Mouse (Mus musculus) testis, adult 2 months (tissue): ENCODE data around the gene Itga6. TPM values are rescaled to one million over a fixed set of nuclear protein-coding genes. Genes with fewer than 3 reads are reported as not detected.
A peak's percentile ranks its signal among the peaks of the same experiment; 100 is the strongest.
"Not testable (repeated sequence)": the region's sequence is repeated elsewhere in the genome, so short reads cannot be mapped to it uniquely, and the experiment has no call there.

Experiments used
- H3K27ac ChIP-seq: fragments of 200-500 bp; 2 replicates; pipeline ENCODE4 v1.5.1; 2012; ENCODE audit warnings: low read depth, low read length; ENCODE audit not compliant: control insufficient read depth, insufficient read depth
- H3K27me3 ChIP-seq: fragments of 200-500 bp; 2 replicates; pipeline ENCODE4 v1.6.1; 2012; ENCODE audit warnings: mild to moderate bottlenecking, low read length, moderate library complexity; ENCODE audit not compliant: control insufficient read depth, insufficient read depth
- H3K36me3 ChIP-seq: fragments of 200-500 bp; 2 replicates; pipeline ENCODE4 v1.6.1; 2012; ENCODE audit warnings: mild to moderate bottlenecking, low read length; ENCODE audit not compliant: control insufficient read depth, insufficient read depth
- H3K4me1 ChIP-seq: fragments of 200-500 bp; 2 replicates; pipeline ENCODE4 v1.6.1; 2012; ENCODE audit warnings: low read length; ENCODE audit not compliant: control insufficient read depth, insufficient read depth
- H3K4me3 ChIP-seq: fragments of 200-500 bp; 2 replicates; pipeline ENCODE4 v1.5.1; 2012; ENCODE audit warnings: low read depth, mild to moderate bottlenecking, low read length, moderate library complexity, mixed read lengths; ENCODE audit not compliant: control insufficient read depth
- CTCF ChIP-seq: fragments of 200-500 bp; IDR thresholded peaks from 2 replicates; pipeline ENCODE4 v1.5.1; 2012; ENCODE audit warnings: low read depth, mild to moderate bottlenecking, inconsistent platforms, low read length, moderate library complexity; ENCODE audit not compliant: control insufficient read depth, insufficient read depth, insufficient replicate concordance
- POLR2A ChIP-seq: fragments of 200-500 bp; IDR thresholded peaks from 2 replicates; pipeline ENCODE4 v1.6.1; 2012; ENCODE audit warnings: low read depth, mild to moderate bottlenecking, inconsistent platforms, low read length, moderate library complexity; ENCODE audit not compliant: control insufficient read depth
- polyA plus RNA-seq: library from polyadenylated mRNA; depleted of rRNA; stranded (reverse); fragments of >200 nt; gene quantifications from 2 replicates; pipeline ENCODE4 v1.2.3, GENCODE M21; 2012

The Itga6 gene
- polyA plus RNA-seq, 1 experiment = 5.2 TPM

DNA sequence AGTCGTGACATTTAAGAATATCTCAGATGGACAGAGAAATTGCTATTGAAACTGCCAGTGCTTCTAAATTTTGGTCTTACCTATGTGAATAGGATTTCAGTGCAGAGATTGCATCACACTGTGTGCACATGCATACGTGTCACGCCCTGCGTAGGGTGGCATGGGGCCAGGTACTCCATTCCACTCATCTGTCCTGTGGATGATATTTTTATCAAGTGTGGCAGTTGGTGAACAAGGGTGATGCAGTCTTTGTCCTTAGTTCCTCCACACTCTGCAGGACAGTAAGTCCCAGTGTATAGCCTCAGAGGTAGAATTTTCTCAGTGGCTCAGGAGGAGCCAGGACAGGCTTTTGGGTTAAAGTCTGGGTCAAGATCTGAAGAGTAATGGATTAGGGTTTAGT, 90.8 kb downstream of the Itga6 start:
- Histone ChIP-seq H3K4me3 (no peak overlapping the region), H3K27ac (no peak overlapping the region), H3K36me3 (no peaks in the 10 kb centered on the region), H3K4me1 (no peaks in the 10 kb centered on the region), H3K27me3 (no peaks in the 10 kb centered on the region)
- TF ChIP-seq POLR2A (no peak), CTCF (no peak)

DNA sequence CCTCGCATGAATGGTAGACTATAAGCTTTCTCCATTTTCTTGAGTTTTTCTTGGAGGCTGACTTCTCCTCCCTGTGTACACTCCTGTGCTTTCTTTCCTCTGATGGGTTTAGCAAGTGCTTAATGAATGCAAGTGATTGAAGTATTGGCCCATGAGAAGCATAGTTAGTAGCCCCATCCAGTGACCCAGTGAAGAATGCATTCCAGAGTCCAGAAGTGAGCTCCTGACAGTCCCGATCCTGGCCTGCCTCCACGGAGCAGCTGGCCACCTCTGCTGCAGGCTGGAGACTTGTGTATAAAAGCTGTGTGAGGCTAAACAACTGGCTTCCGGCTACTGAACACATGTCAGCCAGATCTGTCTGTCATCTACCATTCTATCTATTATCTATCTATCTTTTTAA, 91.8 kb downstream of the Itga6 start:
- TF ChIP-seq CTCF (no peak), POLR2A (no peak)
- Histone ChIP-seq H3K27ac (no peak overlapping the region), H3K4me1 (no peaks in the 10 kb centered on the region), H3K27me3 (no peaks in the 10 kb centered on the region), H3K36me3 (no peaks in the 10 kb centered on the region), H3K4me3 (no peak overlapping the region)

DNA sequence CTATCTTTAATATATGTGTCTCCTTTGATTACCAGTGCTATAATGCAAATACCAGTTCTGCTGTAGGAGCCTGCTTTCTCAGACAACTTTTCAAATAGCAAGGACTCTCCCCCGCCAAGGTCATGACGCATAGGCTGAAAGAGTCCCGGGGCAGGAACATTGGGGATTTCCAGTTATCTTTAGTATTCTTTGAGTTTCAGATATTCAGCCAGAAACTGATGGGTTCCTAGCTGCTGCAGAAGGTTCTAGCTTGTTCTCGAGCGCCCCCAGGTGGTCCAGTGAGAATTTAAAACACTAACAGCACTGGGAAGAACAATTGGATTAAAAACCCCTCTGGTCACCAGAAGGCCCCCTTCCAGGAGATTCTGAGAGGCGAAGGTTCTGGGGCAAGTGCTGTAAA, 92.4 kb downstream of the Itga6 start:
- no peak overlapping the region for H3K4me3 ChIP-seq
- H3K27me3 ChIP-seq = no peaks in the 10 kb centered on the region
- H3K4me1 ChIP-seq = no peaks in the 10 kb centered on the region
- H3K36me3 ChIP-seq = no peaks in the 10 kb centered on the region
- no peak overlapping the region for H3K27ac ChIP-seq
- TF ChIP-seq POLR2A (no peak), CTCF (no peak)

DNA sequence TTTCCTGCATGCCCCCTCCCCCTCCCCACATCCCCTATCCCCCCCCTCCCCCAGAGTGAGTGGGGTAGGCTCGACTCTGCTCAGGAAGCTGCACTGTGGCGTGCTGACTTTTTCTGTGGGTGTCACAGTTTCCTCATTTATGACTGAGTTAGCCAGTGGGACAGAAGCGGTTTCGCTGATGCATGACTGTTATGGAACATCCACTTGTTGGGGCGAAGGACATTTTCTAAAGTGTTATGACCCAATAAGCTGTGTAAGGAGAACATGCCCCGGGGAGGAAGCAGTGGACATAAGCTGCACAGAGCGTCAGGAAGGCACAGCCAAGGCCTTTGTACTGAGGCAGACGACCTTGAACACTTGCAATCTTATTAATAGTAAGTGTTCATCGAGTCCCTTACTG, 97.9 kb downstream of the Itga6 start:
- Histone ChIP-seq H3K27me3 (no peaks in the 10 kb centered on the region), H3K4me1 (no peaks in the 10 kb centered on the region), H3K4me3 (no peak overlapping the region), H3K36me3 (no peaks in the 10 kb centered on the region), H3K27ac (no peak overlapping the region)
- TF ChIP-seq POLR2A = no peak
- TF ChIP-seq CTCF = no peak

DNA sequence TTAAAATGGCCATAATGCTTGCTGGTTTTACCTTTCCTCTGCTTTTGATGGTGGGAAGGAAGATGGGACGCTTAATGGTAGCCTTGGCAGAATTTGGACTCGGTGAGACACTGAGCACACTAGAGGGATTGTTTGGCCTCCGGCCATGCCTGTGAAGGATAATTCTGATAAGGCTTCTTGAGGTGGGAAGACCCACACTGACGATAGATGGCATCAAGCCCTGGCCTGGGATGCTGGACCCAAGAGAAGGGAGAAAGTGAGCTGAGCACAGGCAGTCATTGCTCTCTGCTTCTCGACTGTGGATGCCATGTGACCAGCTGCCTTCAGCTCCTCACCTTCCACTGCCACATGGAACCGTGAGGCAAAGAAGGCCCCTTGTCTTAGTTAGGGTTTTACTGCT, 99.5 kb downstream of the Itga6 start:
- H3K4me1 ChIP-seq = no peaks in the 10 kb centered on the region
- H3K36me3 ChIP-seq = no peaks in the 10 kb centered on the region
- H3K4me3 ChIP-seq = no peak overlapping the region
- no peak for TF ChIP-seq POLR2A
- TF ChIP-seq CTCF = no peak
- H3K27ac ChIP-seq = no peak overlapping the region
- no peaks in the 10 kb centered on the region for H3K27me3 ChIP-seq

DNA sequence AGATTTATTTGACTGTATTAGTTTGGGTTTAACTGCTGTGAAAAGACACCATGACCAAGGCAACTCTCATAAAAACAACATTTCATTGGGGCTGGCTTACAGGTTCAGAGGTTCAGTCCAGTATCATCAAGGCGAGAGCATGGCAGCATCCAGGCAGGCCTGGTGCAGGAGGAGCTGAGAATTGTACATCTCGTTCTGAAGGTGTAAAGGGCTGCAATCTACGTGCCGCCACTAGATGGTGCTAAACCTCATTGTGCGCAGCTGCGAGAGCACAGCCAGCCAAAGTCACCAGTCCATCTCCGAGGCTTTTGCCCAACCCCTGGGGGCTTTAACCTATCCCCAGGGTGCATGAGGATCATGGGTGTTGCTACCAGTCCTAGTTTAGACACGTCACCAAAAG, 106.7 kb downstream of the Itga6 start:
- H3K36me3 ChIP-seq, H3K4me3 ChIP-seq, H3K4me1 ChIP-seq, H3K27me3 ChIP-seq, H3K27ac ChIP-seq: not testable (repeated sequence)
- peak; percentile 43; the same call in 1 of the 2 replicates for TF ChIP-seq CTCF

DNA sequence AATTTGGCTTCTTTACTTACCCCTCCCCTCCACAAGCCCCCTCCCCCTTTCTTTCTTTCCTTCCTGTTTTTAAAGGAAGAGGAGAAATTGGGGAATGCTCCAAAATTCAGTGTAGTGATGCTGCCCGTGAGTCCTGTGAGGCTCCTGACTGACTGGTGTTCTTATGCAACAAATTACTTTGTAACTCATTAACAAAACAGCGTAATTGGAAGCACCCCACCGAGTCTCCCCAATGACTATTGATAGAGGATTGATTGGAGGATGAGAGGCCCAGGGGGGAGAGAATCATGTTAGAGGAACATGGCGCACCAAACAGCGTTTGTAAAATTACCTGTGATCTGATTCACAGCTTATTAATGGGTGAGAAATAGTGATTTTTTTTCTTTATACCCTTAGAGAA, 109.7 kb downstream of the Itga6 start:
- no peak overlapping the region for H3K27ac ChIP-seq
- no peaks in the 10 kb centered on the region for H3K4me1 ChIP-seq
- no peaks in the 10 kb centered on the region for H3K36me3 ChIP-seq
- no peak overlapping the region for H3K4me3 ChIP-seq
- TF ChIP-seq CTCF (no peak), POLR2A (no peak)
- no peaks in the 10 kb centered on the region for H3K27me3 ChIP-seq

DNA sequence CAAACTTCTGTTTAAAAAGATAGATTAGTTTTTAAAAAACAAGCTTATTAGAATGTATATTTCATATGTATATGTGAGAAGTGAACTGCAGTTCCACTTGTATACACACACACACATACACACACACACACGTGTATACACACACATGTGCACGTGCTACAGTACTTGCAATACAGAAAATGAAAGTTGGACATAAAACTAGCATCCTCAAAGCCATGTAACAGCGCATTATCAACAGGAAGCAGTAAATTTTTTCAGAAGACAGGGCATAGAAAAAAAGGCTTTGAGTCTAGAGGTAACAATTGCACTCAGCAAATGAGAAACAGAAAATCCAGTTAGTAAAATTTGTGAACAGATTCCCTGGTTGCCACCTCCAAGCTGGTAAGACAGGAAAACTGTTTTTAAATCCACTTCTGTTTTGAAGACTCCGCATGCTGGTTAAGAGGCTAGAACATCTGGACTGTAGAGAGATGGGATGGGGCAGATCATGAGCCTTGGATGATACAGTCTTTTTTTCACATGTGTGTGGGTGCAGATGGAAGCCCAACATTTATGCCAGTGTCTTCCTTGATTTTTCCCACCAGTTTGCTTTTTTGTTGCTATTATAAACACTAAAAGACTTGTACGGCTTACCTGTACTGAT, 118.2 kb downstream of the Itga6 start:
- H3K36me3 ChIP-seq = no peaks in the 10 kb centered on the region
- no peaks in the 10 kb centered on the region for H3K27me3 ChIP-seq
- H3K4me3 ChIP-seq = no peak overlapping the region
- H3K27ac ChIP-seq = no peak overlapping the region
- no peaks in the 10 kb centered on the region for H3K4me1 ChIP-seq
- TF ChIP-seq POLR2A (no peak), CTCF (no peak)
